Mouse (Mus musculus) stomach, embryonic 16.5 days (tissue): Measurements from ENCODE around the gene Ttc9c. TPM values are rescaled to one million over a fixed set of nuclear protein-coding genes. Genes with fewer than 3 reads are reported as not detected.

Experiments
- ATAC-seq: fragments of 200-750 bp; cut with Nextera tagmentation; 2 replicates; pipeline ENCODE4 v1.8.0; 2017; ENCODE audit warnings: moderate number of reproducible peaks, moderate TSS enrichment; ENCODE audit not compliant: insufficient read depth, low FRiP score
- H3K27ac ChIP-seq: fragments of 300-500 bp; sonication (generic); 2 replicates; pipeline ENCODE4 v1.5.1; 2014; ENCODE audit warnings: low read length
- H3K27me3 ChIP-seq: fragments of 300-500 bp; sonication (generic); 2 replicates; pipeline ENCODE4 v1.6.1; 2014; ENCODE audit warnings: low read length, control low read depth, mixed read lengths; ENCODE audit not compliant: control insufficient read depth, insufficient read depth
- H3K36me3 ChIP-seq: fragments of 300-500 bp; sonication (generic); 2 replicates; pipeline ENCODE4 v1.6.1; 2014; ENCODE audit warnings: low read length; ENCODE audit not compliant: control insufficient read depth, insufficient read depth
- H3K4me1 ChIP-seq: fragments of 300-500 bp; sonication (generic); 2 replicates; pipeline ENCODE4 v1.6.1; 2014; ENCODE audit warnings: low read length, control low read depth, mixed read lengths; ENCODE audit not compliant: control insufficient read depth, insufficient read depth
- H3K4me2 ChIP-seq: fragments of 300-500 bp; sonication (generic); 2 replicates; pipeline ENCODE4 v1.6.1; 2014; ENCODE audit warnings: low read depth, low read length, mixed read lengths
- H3K4me3 ChIP-seq: fragments of 300-500 bp; sonication (generic); replicated peaks from 2 replicates; pipeline ENCODE4 v1.5.1; 2014; ENCODE audit warnings: mild to moderate bottlenecking, low read length
- H3K9ac ChIP-seq: fragments of 300-500 bp; sonication (generic); 2 replicates; pipeline ENCODE4 v1.6.1; 2014; ENCODE audit warnings: low read length
- H3K9me3 ChIP-seq: fragments of 300-500 bp; sonication (generic); replicated peaks from 2 replicates; pipeline ENCODE4 v1.6.1; 2016; ENCODE audit warnings: low read length, control low read depth; ENCODE audit not compliant: control insufficient read depth
- WGBS: fragments of 180-500 bp; shearing (Covaris S2); extraction: QIAGEN DNeasy Blood & Tissue Kit; methylation state at CpG from one replicate; pipeline ENCODE4 v1.1.7; 2014; 5-methylcytosine and 5-hydroxymethylcytosine counted together
- polyA plus RNA-seq: library from polyadenylated mRNA; unstranded; fragments of >200 nt; fragmentation: Nextera tagmentation; extraction: Ambion mirVana; gene quantifications from 2 replicates; pipeline ENCODE4 v1.2.1, GENCODE M21; 2015

Ttc9c gene
- polyA plus RNA-seq, 1 experiment from 2014 or later, result 45.3 TPM

DNA sequence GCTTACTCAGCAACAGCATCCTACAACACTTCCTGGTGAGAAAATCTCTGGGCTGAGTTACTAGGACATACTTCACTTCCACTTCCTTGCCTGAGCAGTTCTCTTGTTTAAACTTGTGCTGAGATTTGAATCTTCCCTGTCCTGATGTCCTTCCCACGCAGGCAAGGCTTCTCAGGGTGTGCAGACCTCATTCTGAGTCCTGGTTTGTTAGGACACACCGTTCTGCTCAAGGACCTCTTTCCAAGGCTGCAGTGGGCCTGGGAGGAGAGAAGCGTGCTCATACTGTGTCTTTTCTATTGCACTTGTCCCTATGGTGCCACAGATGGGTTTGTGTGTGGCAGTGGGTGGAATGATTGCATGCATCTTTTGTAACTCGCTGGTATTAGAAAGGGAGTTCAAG lies 13.8 kb upstream of the Ttc9c start:
- Histone ChIP-seq H3K4me1 (peaks cover under 1% of the 10 kb centered on the region; the same call in 1 of the 2 replicates), H3K27me3 (no peaks in the 10 kb centered on the region), H3K27ac (no peak overlapping the region), H3K4me3 (no peak overlapping the region), H3K4me2 (no peak overlapping the region), H3K9ac (no peak overlapping the region), H3K9me3 (no peaks in the 10 kb centered on the region), H3K36me3 (peaks cover 38% of the 10 kb centered on the region; the same call in 1 of the 2 replicates)
- ATAC-seq, result no peak
- 85% methylated on average over 4 of the region's 4 CpGs for WGBS

DNA sequence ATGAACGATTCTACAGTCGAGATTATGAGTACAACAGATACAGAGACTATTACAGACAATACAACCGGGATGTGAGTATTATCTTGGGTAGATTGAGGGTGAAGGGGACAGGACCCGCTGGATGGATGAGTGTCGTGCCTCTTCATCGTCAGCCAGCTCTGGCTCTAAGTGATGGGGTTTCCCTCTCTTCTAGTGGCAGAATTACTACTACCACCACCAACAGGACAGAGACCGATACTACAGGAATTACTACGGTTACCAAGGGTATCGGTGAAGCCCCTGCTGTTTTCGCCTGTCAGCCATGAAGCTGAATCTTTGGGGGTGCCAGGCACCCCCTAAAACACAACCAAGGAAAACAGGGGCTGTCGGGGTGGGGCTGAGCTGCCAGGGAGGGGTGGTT lies 12.1 kb upstream of the Ttc9c start:
- Histone ChIP-seq H3K4me1 (no peaks in the 10 kb centered on the region), H3K9ac (no peak overlapping the region), H3K36me3 (peaks cover 43% of the 10 kb centered on the region), H3K27me3 (no peaks in the 10 kb centered on the region), H3K4me2 (no peak overlapping the region), H3K4me3 (no peak overlapping the region), H3K27ac (no peak overlapping the region), H3K9me3 (no peaks in the 10 kb centered on the region)
- ATAC-seq, result no peak
- WGBS, result 83% methylated on average over 11 of the region's 11 CpGs

DNA sequence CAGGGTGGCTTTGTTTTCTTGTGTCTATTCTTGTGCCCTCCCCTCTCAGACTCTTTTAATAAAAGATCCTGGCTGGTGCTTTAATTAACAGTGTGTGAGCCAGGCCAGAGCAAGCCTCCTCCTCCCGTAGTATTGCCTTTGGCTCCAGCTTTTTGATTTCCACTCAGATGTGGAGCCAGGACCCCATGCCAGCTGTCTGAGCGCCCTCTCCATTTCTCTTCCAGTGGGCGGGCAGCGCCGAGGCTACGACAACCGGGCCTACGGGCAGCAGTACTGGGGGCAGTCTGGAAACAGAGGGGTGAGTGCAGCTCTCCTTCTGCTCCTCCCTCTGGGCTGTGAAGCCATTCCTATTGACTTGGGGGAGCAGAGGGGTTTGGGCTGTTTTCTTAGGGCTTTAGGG lies 11.5 kb upstream of the Ttc9c start:
- H3K4me1 ChIP-seq, result no peaks in the 10 kb centered on the region
- no peak overlapping the region for H3K4me3 ChIP-seq
- H3K27ac ChIP-seq, result no peak overlapping the region
- no peak overlapping the region for H3K4me2 ChIP-seq
- peaks cover 45% of the 10 kb centered on the region for H3K36me3 ChIP-seq
- no peak for ATAC-seq
- no peaks in the 10 kb centered on the region for H3K27me3 ChIP-seq
- WGBS, result 92% methylated on average over 8 of the region's 8 CpGs
- H3K9ac ChIP-seq, result no peak overlapping the region
- no peaks in the 10 kb centered on the region for H3K9me3 ChIP-seq

- Histone ChIP-seq H3K9me3 (no peaks in the 10 kb centered on the region), H3K9ac (no peak within 1 kb of the TSS), H3K27ac (no peak within 1 kb of the TSS), H3K4me2 (no peak within 1 kb of the TSS), H3K36me3 (peaks cover 52% of the 10 kb centered on the region), H3K4me3 (no peak within 1 kb of the TSS), H3K27me3 (no peaks in the 10 kb centered on the region), H3K4me1 (no peaks in the 10 kb centered on the region)
- WGBS, result 92% methylated on average over 8 of the region's 8 CpGs
- ATAC-seq, result no peak
Observed at GRCm38 (mm10) chr19:8829660-8830059, 10.5 kb upstream of the Ttc9c start, which contains the start of gene AC129217.1. AC129217.1 (plus strand) TSS chr19:8829773.

GRCm38 (mm10) chr19:8822696-8823095 lies 3.6 kb upstream of the Ttc9c start:
- Histone ChIP-seq H3K36me3 (peaks cover 26% of the 10 kb centered on the region), H3K9me3 (no peaks in the 10 kb centered on the region), H3K27me3 (no peaks in the 10 kb centered on the region), H3K9ac (peak overlapping the region; percentile 51), H3K4me2 (peak overlapping the region; percentile 89), H3K4me3 (peak overlapping the region; percentile 100), H3K27ac (no peak overlapping the region), H3K4me1 (peaks cover 17% of the 10 kb centered on the region)
- ATAC-seq, result no peak
- 69% methylated on average over 8 of the region's 8 CpGs for WGBS

GRCm38 (mm10) chr19:8821146-8821545 lies 2.0 kb upstream of the Ttc9c start:
- H3K27ac ChIP-seq, result peak overlapping the region; percentile 99
- ATAC-seq, result no peak
- under 1% methylated on average over 7 of the region's 7 CpGs for WGBS
- H3K9me3 ChIP-seq, result no peaks in the 10 kb centered on the region
- no peaks in the 10 kb centered on the region for H3K27me3 ChIP-seq
- peak overlapping the region; percentile 98 for H3K9ac ChIP-seq
- H3K4me3 ChIP-seq, result peak overlapping the region; percentile 100
- H3K36me3 ChIP-seq, result peaks cover 21% of the 10 kb centered on the region
- H3K4me1 ChIP-seq, result peaks cover 27% of the 10 kb centered on the region
- H3K4me2 ChIP-seq, result peak overlapping the region; percentile 89

DNA sequence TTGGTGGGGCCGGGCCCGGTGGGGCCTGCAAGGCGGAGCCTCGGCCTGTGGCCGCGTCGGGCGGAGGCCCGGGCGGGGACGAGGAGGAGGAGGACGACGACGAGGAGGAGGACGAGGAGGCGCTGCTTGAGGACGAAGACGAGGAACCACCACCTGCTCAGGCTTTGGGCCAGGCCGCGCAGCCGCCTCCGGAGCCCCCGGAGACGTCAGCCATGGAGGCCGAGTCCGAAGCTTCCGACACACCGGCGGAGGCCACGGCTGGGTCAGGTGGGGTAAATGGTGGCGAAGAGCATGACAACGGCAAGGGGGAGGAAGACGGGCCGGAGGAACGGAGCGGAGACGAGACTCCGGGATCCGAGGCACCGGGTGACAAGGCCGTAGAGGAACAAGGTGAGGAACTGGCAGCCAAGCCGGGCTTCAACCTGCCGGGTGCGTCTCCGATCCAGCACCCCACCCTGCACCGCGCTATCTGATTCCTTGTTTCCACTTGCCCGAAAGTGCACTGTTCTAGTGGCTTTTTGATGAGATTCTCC lies 1.4 kb upstream of the Ttc9c start:
- no peaks in the 10 kb centered on the region for H3K9me3 ChIP-seq
- peak; percentile 22 for ATAC-seq
- peak overlapping the region; percentile 99 for H3K27ac ChIP-seq
- peak overlapping the region; percentile 89 for H3K4me2 ChIP-seq
- WGBS, result 1% methylated on average over 48 of the region's 48 CpGs
- H3K4me1 ChIP-seq, result peaks cover 27% of the 10 kb centered on the region
- H3K36me3 ChIP-seq, result peaks cover 19% of the 10 kb centered on the region
- H3K27me3 ChIP-seq, result no peaks in the 10 kb centered on the region
- peak overlapping the region; percentile 100 for H3K4me3 ChIP-seq
- H3K9ac ChIP-seq, result peak overlapping the region; percentile 98

- Histone ChIP-seq H3K4me2 (peak within 1 kb of the TSS; percentile 89), H3K27ac (peak within 1 kb of the TSS; percentile 99), H3K4me1 (peaks cover 27% of the 10 kb centered on the region), H3K9me3 (no peaks in the 10 kb centered on the region), H3K27me3 (no peaks in the 10 kb centered on the region), H3K4me3 (peak within 1 kb of the TSS; percentile 100), H3K36me3 (peaks cover 12% of the 10 kb centered on the region), H3K9ac (peak within 1 kb of the TSS; percentile 98)
- WGBS, result under 1% methylated on average over 83 of the region's 83 CpGs
- ATAC-seq, result peak; percentile 96
Observed at GRCm38 (mm10) chr19:8819596-8820423, 677 bp upstream of the Ttc9c start, which contains the start of gene Hnrnpul2. Hnrnpul2 (plus strand) TSS chr19:8820010.

- peak overlapping the region; percentile 99 for H3K27ac ChIP-seq
- no peaks in the 10 kb centered on the region for H3K9me3 ChIP-seq
- ATAC-seq, result no peak
- 15% methylated on average over 14 of the region's 14 CpGs for WGBS
- H3K4me3 ChIP-seq, result peak overlapping the region; percentile 100
- peak overlapping the region; percentile 85 for H3K4me2 ChIP-seq
- peaks cover 27% of the 10 kb centered on the region for H3K4me1 ChIP-seq
- H3K9ac ChIP-seq, result peak overlapping the region; percentile 84
- H3K36me3 ChIP-seq, result peaks cover 4% of the 10 kb centered on the region; the same call in 1 of the 2 replicates
- H3K27me3 ChIP-seq, result no peaks in the 10 kb centered on the region
Observed at GRCm38 (mm10) chr19:8818301-8818798, 783 bp downstream of the Ttc9c start.
